Mouse (Mus musculus) lung, postnatal 36 days (tissue): Measurements from ENCODE around the gene Mgat2.
A peak's percentile ranks its signal among the peaks of the same experiment; 100 is the strongest.
"Not testable (repeated sequence)": the region's sequence is repeated elsewhere in the genome, so short reads cannot be mapped to it uniquely, and the experiment has no call there.

Experiments
- DNase-seq: peaks from one replicate; pipeline ENCODE4 v3.0.0; 2022; ENCODE audit warnings: mixed read lengths

Gene Mgat2

GRCm38 (mm10) chr12:69183583-69184308 is at the start of gene Mgat2, which contains the start of gene Rpl36al:
TSS of gene Mgat2 (plus strand) at chr12:69184157.
TSS of gene Rpl36al (minus strand) at chr12:69184083.
- peak; percentile 99 for DNase-seq

- no peak for DNase-seq
These were observed 44.8 kb upstream of the Mgat2 start for GRCm38 (mm10) chr12:69139201-69139600.

GRCm38 (mm10) chr12:69139841-69140240 is 44.1 kb upstream of the Mgat2 start:
- DNase-seq, result no peak

GRCm38 (mm10) chr12:69143460-69143859 is 40.5 kb upstream of the Mgat2 start:
- no peak for DNase-seq

- DNase-seq, result no peak
These were observed 36.7 kb upstream of the Mgat2 start for GRCm38 (mm10) chr12:69147166-69147735.

- no peak for DNase-seq
These were observed 33.9 kb upstream of the Mgat2 start for GRCm38 (mm10) chr12:69150049-69150448.

GRCm38 (mm10) chr12:69155923-69156322 is 28.0 kb upstream of the Mgat2 start:
- no peak for DNase-seq

GRCm38 (mm10) chr12:69156436-69156835 is 27.5 kb upstream of the Mgat2 start:
- no peak for DNase-seq

GRCm38 (mm10) chr12:69157107-69157506 is 26.9 kb upstream of the Mgat2 start:
- DNase-seq, result no peak

- no peak for DNase-seq
These were observed 25.6 kb upstream of the Mgat2 start for GRCm38 (mm10) chr12:69158366-69158764.

- DNase-seq, result peak; percentile 99
These were observed 25.0 kb upstream of the Mgat2 start, which contains the start of gene Rps29 for GRCm38 (mm10) chr12:69158765-69159577. TSS of gene Rps29 (minus strand) at chr12:69159186.

GRCm38 (mm10) chr12:69159578-69159940 is 24.4 kb upstream of the Mgat2 start:
- DNase-seq, result peak; percentile 63

GRCm38 (mm10) chr12:69160677-69161076 is 23.3 kb upstream of the Mgat2 start:
- DNase-seq, result not testable (repeated sequence)

GRCm38 (mm10) chr12:69163586-69163985 is 20.4 kb upstream of the Mgat2 start:
- DNase-seq, result not testable (repeated sequence)

GRCm38 (mm10) chr12:69164904-69165303 is 19.1 kb upstream of the Mgat2 start:
- no peak for DNase-seq

- DNase-seq, result not testable (repeated sequence)
These were observed 16.9 kb upstream of the Mgat2 start for GRCm38 (mm10) chr12:69166861-69167581.

- DNase-seq, result no peak
These were observed 16.1 kb upstream of the Mgat2 start for GRCm38 (mm10) chr12:69167656-69168460.

- DNase-seq, result peak; percentile 92
These were observed 15.4 kb upstream of the Mgat2 start, which contains the start of gene Lrr1 for GRCm38 (mm10) chr12:69168461-69169106. TSS of gene Lrr1 (plus strand) at chr12:69168814.

- DNase-seq, result no peak
These were observed 12.7 kb upstream of the Mgat2 start for GRCm38 (mm10) chr12:69171307-69171706.

GRCm38 (mm10) chr12:69175975-69176374 is 8.0 kb upstream of the Mgat2 start:
- DNase-seq, result no peak

GRCm38 (mm10) chr12:69177526-69177925 is 6.4 kb upstream of the Mgat2 start:
- no peak for DNase-seq
